In genomic region chrX:162510426-162510980, GRCm38 (mm10) we compare ENCODE assay signal across 9 mouse cellular contexts.
A peak's percentile ranks its signal among the peaks of the same experiment; 100 is the strongest.
DNase-seq lines count a peak whose midpoint lies in the region; ATAC-seq and TF ChIP-seq lines count a peak whose summit lies in the region.
"Had no signal": no experiment of that assay in that cellular context is flagged by ENCODE, and none has a peak within 500 bp of the region (broad histone marks: within the 10 kb centered on the region; RNA-seq: fewer than 3 reads in every experiment).

No protein-coding gene starts in this region.

- WGBS in heart, adult 2 months: 55% methylated on average over 2 of the region's 2 CpGs
- WGBS in heart, embryonic 12.5 days: 55% methylated on average over 2 of the region's 2 CpGs
- WGBS in stomach, postnatal 0 days: 31% methylated on average over 2 of the region's 2 CpGs

- H3K4me1 ChIP-seq in heart, adult 2 months (ENCODE audit: control insufficient read depth, insufficient read depth, low read length): no peaks in the 10 kb centered on the region; the same call in none of the 2 replicates
- no peaks in the 10 kb centered on the region for H3K4me1 ChIP-seq in heart, embryonic 12.5 days (replicated peaks)
- H3K4me1 ChIP-seq in stomach, postnatal 0 days (replicated peaks; ENCODE audit: control insufficient read depth, insufficient read depth): no peaks in the 10 kb centered on the region
- H3K4me1 ChIP-seq: liver, embryonic 13.5 days; neural tube, embryonic 12.5 days had no signal

- H3K79me2 ChIP-seq in heart, adult 2 months (replicated peaks; ENCODE audit: control insufficient read depth, insufficient read depth, low read length): no peaks in the 10 kb centered on the region

- H3K27ac ChIP-seq in heart, adult 2 months: no peak overlapping the region
- no peak overlapping the region for H3K27ac ChIP-seq in heart, embryonic 12.5 days (ENCODE audit: poor library complexity, severe bottlenecking)
- H3K27ac ChIP-seq in stomach, postnatal 0 days (replicated peaks): no peak overlapping the region
- H3K27ac ChIP-seq: liver, embryonic 13.5 days; neural tube, embryonic 12.5 days had no signal

- no peaks in the 10 kb centered on the region for H3K27me3 ChIP-seq in heart, adult 2 months (ENCODE audit: control insufficient read depth, insufficient read depth, low read length)
- H3K27me3 ChIP-seq in heart, embryonic 12.5 days (replicated peaks): 0 out of 2 replicates have a peak, but pooled peaks cover 5% of the 10 kb centered on the region
- no peaks in the 10 kb centered on the region for H3K27me3 ChIP-seq in stomach, postnatal 0 days (ENCODE audit: control insufficient read depth, insufficient read depth, low read length)
- H3K27me3 ChIP-seq: neural tube, embryonic 12.5 days had no signal

- DNase-seq in heart, adult 2 months: no peak
- DNase-seq in lung, postnatal 10 days: peak; percentile 8
- no peak for DNase-seq in lung, adult 18-20 months
- peak; percentile 8 for DNase-seq in c-Kit-positive CD71-negative TER-119-negative erythroid progenitor cells, embryonic 14.5 days (ENCODE audit: low read depth)
- no peak for DNase-seq in stomach, postnatal 0 days (ENCODE audit: low spot score)
- no peak for DNase-seq in spleen, postnatal 14 days (ENCODE audit: low spot score in 2 of 2)
- DNase-seq: liver, embryonic 13.5 days had no signal

- no peaks in the 10 kb centered on the region for H3K9me3 ChIP-seq in heart, embryonic 12.5 days (replicated peaks)
- no peaks in the 10 kb centered on the region for H3K9me3 ChIP-seq in stomach, postnatal 0 days (ENCODE audit: control insufficient read depth, low read length)
- H3K9me3 ChIP-seq: liver, embryonic 13.5 days; neural tube, embryonic 12.5 days had no signal

- TF ChIP-seq POLR2A in heart, adult 2 months (IDR thresholded peaks at IDR 0.05; ENCODE audit: insufficient read depth, low read depth, low read length): no peak

- no peak overlapping the region for H3K4me2 ChIP-seq in heart, embryonic 12.5 days
- H3K4me2 ChIP-seq in stomach, postnatal 0 days (replicated peaks; ENCODE audit: low read depth): no peak overlapping the region
- H3K4me2 ChIP-seq: liver, embryonic 13.5 days; neural tube, embryonic 12.5 days had no signal

- H3K36me3 ChIP-seq in heart, adult 2 months (ENCODE audit: control insufficient read depth, insufficient read depth, low read length): no peaks in the 10 kb centered on the region
- H3K36me3 ChIP-seq in heart, embryonic 12.5 days: no peaks in the 10 kb centered on the region
- no peaks in the 10 kb centered on the region for H3K36me3 ChIP-seq in stomach, postnatal 0 days (ENCODE audit: control insufficient read depth, insufficient read depth, low read length)
- H3K36me3 ChIP-seq: liver, embryonic 13.5 days; neural tube, embryonic 12.5 days had no signal

- TF ChIP-seq EP300 in heart, adult 2 months (IDR thresholded peaks at IDR 0.05; ENCODE audit: insufficient read depth, low read depth, low read length): no peak
- no peak for TF ChIP-seq EP300 in stomach, postnatal 0 days (optimal IDR thresholded peaks at IDR 0.05)

- peak; percentile 33 for TF ChIP-seq CTCF in heart, adult 2 months (IDR thresholded peaks at IDR 0.05)
- peak; percentile 56 for TF ChIP-seq CTCF in stomach, postnatal 0 days (IDR thresholded peaks at IDR 0.05; ENCODE audit: low read depth)

- H3K9ac ChIP-seq in heart, adult 2 months (ENCODE audit: low read depth, low read length): no peak overlapping the region
- no peak overlapping the region for H3K9ac ChIP-seq in heart, embryonic 12.5 days
- H3K9ac ChIP-seq in stomach, postnatal 0 days (ENCODE audit: low read length): no peak overlapping the region
- H3K9ac ChIP-seq: liver, embryonic 13.5 days; neural tube, embryonic 12.5 days had no signal

- ATAC-seq in heart, embryonic 12.5 days (ENCODE audit: insufficient number of reproducible peaks, low FRiP score): no peak
- ATAC-seq in stomach, postnatal 0 days (ENCODE audit: low FRiP score, low TSS enrichment): peak; percentile 35; the same call in 1 of the 2 replicates

- intact Hi-C loops in heart, adult 2 months (cut with DNase I): no loop called here

- H3K4me3 ChIP-seq in heart, adult 2 months: no peak overlapping the region
- no peak overlapping the region for H3K4me3 ChIP-seq in heart, embryonic 12.5 days
- no peak overlapping the region for H3K4me3 ChIP-seq in stomach, postnatal 0 days (ENCODE audit: low read depth, low read length)
- H3K4me3 ChIP-seq: liver, embryonic 13.5 days; neural tube, embryonic 12.5 days had no signal

Comparison
In these comparisons a context has a peak if more than half of its experiments do, and no peak if none do; other contexts are left out.
1. DNase-seq: peak in lung, postnatal 10 days (single experiment) and c-Kit-positive CD71-negative TER-119-negative erythroid progenitor cells, embryonic 14.5 days (single experiment); none in heart, adult 2 months (0 of 2), lung, adult 18-20 months (0 of 2), stomach, postnatal 0 days (single experiment) and spleen, postnatal 14 days (0 of 2).